Mouse (Mus musculus) hindbrain, postnatal 0 days (tissue): ENCODE measurements around the gene Phykpl. TPM values are rescaled to one million over a fixed set of nuclear protein-coding genes. Genes with fewer than 3 reads are reported as not detected.
A peak's percentile ranks its signal among the peaks of the same experiment; 100 is the strongest.
"Not testable (repeated sequence)": the region's sequence is repeated elsewhere in the genome, so short reads cannot be mapped to it uniquely, and the experiment has no call there.

Experiments used
- ATAC-seq: fragments of 200-750 bp; cut with Nextera tagmentation; 2 replicates; pipeline ENCODE4 v1.8.0; 2017; ENCODE audit warnings: mild to moderate bottlenecking, moderate TSS enrichment, moderate library complexity
- DNase-seq: peaks from one replicate; pipeline ENCODE4 v3.0.0-alpha.2; 2015; ENCODE audit warnings: low spot score
- H3K27ac ChIP-seq: fragments of 300-500 bp; sonication (generic); 2 replicates; pipeline ENCODE4 v1.5.1; 2014; ENCODE audit warnings: mild to moderate bottlenecking
- H3K27me3 ChIP-seq: fragments of 300-500 bp; sonication (generic); 2 replicates; pipeline ENCODE4 v1.6.1; 2014; ENCODE audit warnings: low read length, mixed read lengths; ENCODE audit not compliant: insufficient read depth
- H3K36me3 ChIP-seq: fragments of 300-500 bp; sonication (generic); 2 replicates; pipeline ENCODE4 v1.6.1; 2014; ENCODE audit warnings: low read length, mixed read lengths; ENCODE audit not compliant: insufficient read depth
- H3K4me1 ChIP-seq: fragments of 300-500 bp; sonication (generic); 2 replicates; pipeline ENCODE4 v1.6.1; 2014; ENCODE audit warnings: antibody characterized with exemption, low read length, mixed read lengths; ENCODE audit not compliant: insufficient read depth
- H3K4me2 ChIP-seq: fragments of 300-500 bp; sonication (generic); 2 replicates; pipeline ENCODE4 v1.6.1; 2014; ENCODE audit warnings: low read depth, mild to moderate bottlenecking, low read length, moderate library complexity, mixed read lengths
- H3K4me3 ChIP-seq: fragments of 300-500 bp; sonication (generic); 2 replicates; pipeline ENCODE4 v1.5.1; 2014; ENCODE audit warnings: low read length
- H3K9ac ChIP-seq: fragments of 300-500 bp; sonication (generic); replicated peaks from 2 replicates; pipeline ENCODE4 v1.6.1; 2014; ENCODE audit warnings: mild to moderate bottlenecking, low read length, moderate library complexity, mixed read lengths
- H3K9me3 ChIP-seq: fragments of 300-500 bp; sonication (generic); 2 replicates; pipeline ENCODE4 v1.6.1; 2016; ENCODE audit warnings: low read length, mixed read lengths
- CTCF ChIP-seq: IDR thresholded peaks from 2 replicates; pipeline ENCODE4 v1.5.1; 2016; ENCODE audit warnings: antibody characterized with exemption, control low read depth, low read depth
- WGBS: fragments of 180-500 bp; shearing (Covaris S2); extraction: QIAGEN DNeasy Blood & Tissue Kit; methylation state at CpG from one replicate; pipeline ENCODE4 v1.1.7; 2014; 5-methylcytosine and 5-hydroxymethylcytosine counted together
- polyA plus RNA-seq: library from polyadenylated mRNA; unstranded; fragments of >200 nt; fragmentation: Nextera tagmentation; extraction: Ambion mirVana; gene quantifications from 2 replicates; pipeline ENCODE4 v1.2.1, GENCODE M21; 2015
- total RNA-seq: library from RNA; depleted of rRNA; stranded (reverse); fragments of >200 nt; gene quantifications from 2 replicates; pipeline ENCODE4 v1.2.3, GENCODE M21; 2014

Gene Phykpl
- total and polyA plus RNA-seq, 2 experiments from 2014 or later = 5.3 to 7.9 TPM

- Histone ChIP-seq H3K4me2 (peak overlapping the region; percentile 63), H3K27ac (peak overlapping the region; percentile 54; the same call in 1 of the 2 replicates), H3K9ac (peak overlapping the region; percentile 43; the same call in 1 of the 2 replicates), H3K4me1 (no peaks in the 10 kb centered on the region), H3K9me3 (no peaks in the 10 kb centered on the region), H3K4me3 (peak overlapping the region; percentile 31), H3K27me3 (no peaks in the 10 kb centered on the region; the same call in 1 of the 2 replicates), H3K36me3 (no peaks in the 10 kb centered on the region)
- ATAC-seq (no peak), DNase-seq (no peak)
- 48% methylated on average over 7 of the region's 7 CpGs for WGBS
- no peak for TF ChIP-seq CTCF
Measured at GRCm38 (mm10) chr11:51615129-51615528, 30.6 kb downstream of the Phykpl start.

- no peak for TF ChIP-seq CTCF
- H3K36me3 ChIP-seq = no peaks in the 10 kb centered on the region
- WGBS = 6% methylated on average over 14 of the region's 14 CpGs
- H3K4me1 ChIP-seq = no peaks in the 10 kb centered on the region; the same call in 1 of the 2 replicates
- no peaks in the 10 kb centered on the region for H3K9me3 ChIP-seq
- H3K4me2 ChIP-seq = peak overlapping the region; percentile 63
- peak overlapping the region; percentile 31 for H3K4me3 ChIP-seq
- no peaks in the 10 kb centered on the region; the same call in 1 of the 2 replicates for H3K27me3 ChIP-seq
- ATAC-seq (no peak), DNase-seq (peak; percentile 57)
- H3K27ac ChIP-seq = peak overlapping the region; percentile 54; the same call in 1 of the 2 replicates
- H3K9ac ChIP-seq = peak overlapping the region; percentile 43; the same call in 1 of the 2 replicates
Measured at GRCm38 (mm10) chr11:51615601-51616000, 31.0 kb downstream of the Phykpl start.

- H3K27me3 ChIP-seq, H3K36me3 ChIP-seq, H3K9ac ChIP-seq, H3K9me3 ChIP-seq, H3K4me1 ChIP-seq, ATAC-seq, H3K27ac ChIP-seq, DNase-seq: not testable (repeated sequence)
- H3K4me2 ChIP-seq = peak overlapping the region; percentile 63
- H3K4me3 ChIP-seq = peak overlapping the region; percentile 31; the same call in 1 of the 2 replicates
- WGBS = 95% methylated on average over 7 of the region's 7 CpGs
Measured at GRCm38 (mm10) chr11:51616113-51616512, 31.6 kb downstream of the Phykpl start.

GRCm38 (mm10) chr11:51617693-51618092 is 33.1 kb downstream of the Phykpl start:
- TF ChIP-seq CTCF = peak; percentile 86
- H3K9ac ChIP-seq = no peak overlapping the region
- H3K4me1 ChIP-seq = no peaks in the 10 kb centered on the region; the same call in 1 of the 2 replicates
- H3K4me3 ChIP-seq = no peak overlapping the region
- ATAC-seq = no peak
- no peak overlapping the region for H3K27ac ChIP-seq
- H3K9me3 ChIP-seq = no peaks in the 10 kb centered on the region
- peak; percentile 83 for DNase-seq
- H3K4me2 ChIP-seq = no peak overlapping the region
- no peaks in the 10 kb centered on the region; the same call in 1 of the 2 replicates for H3K27me3 ChIP-seq
- WGBS = 3% methylated on average over 4 of the region's 4 CpGs
- 0 out of 2 replicates have a peak, but pooled peaks cover 7% of the 10 kb centered on the region for H3K36me3 ChIP-seq

GRCm38 (mm10) chr11:51618894-51619408 is 34.4 kb downstream of the Phykpl start:
- DNase-seq = no peak
- no peak for TF ChIP-seq CTCF
- no peaks in the 10 kb centered on the region; the same call in 1 of the 2 replicates for H3K27me3 ChIP-seq
- H3K4me1 ChIP-seq = no peaks in the 10 kb centered on the region; the same call in 1 of the 2 replicates
- 54% methylated on average over 8 of the region's 8 CpGs for WGBS
- peaks cover 20% of the 10 kb centered on the region for H3K36me3 ChIP-seq
- H3K27ac ChIP-seq = no peak overlapping the region
- H3K9me3 ChIP-seq = no peaks in the 10 kb centered on the region
- no peak; the same call in 1 of the 2 replicates for ATAC-seq
- H3K4me3 ChIP-seq = peak overlapping the region; percentile 80
- H3K9ac ChIP-seq = no peak overlapping the region
- H3K4me2 ChIP-seq = peak overlapping the region; percentile 79

DNA sequence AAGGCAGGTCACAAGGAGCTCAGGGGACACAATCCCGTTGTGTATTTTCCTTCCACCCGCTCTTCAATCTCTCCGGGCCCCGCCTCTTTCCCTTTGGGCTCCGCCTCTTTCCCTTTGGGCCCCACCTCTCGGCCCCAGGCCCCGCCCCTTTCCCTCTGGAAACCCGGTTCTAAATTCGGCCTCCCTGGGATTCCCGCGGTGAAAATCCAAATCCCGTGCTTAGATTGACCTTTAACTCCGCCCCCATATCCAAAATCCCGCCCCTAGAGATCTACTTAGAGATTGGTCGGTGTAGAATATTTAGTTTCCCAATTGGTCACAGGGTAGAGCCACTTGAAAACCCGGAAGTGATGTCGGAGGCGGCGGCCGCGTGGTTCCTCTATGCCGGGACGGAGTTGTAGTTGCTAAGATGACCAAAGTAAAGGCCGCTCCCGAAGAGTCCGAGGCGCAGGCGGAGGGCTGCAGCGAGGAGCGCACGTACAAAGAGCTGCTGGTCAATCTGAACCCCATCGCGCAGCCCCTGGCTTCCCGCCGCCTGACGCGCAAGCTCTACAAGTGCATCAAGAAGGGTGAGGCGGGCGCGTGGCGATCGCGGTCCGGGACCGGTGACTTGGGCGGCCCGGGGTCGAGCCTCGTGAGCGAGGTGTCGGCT is 35.0 kb downstream of the Phykpl start, which contains the start of gene Nhp2:
Gene Nhp2, plus strand, starts transcription at position 327 of the 652 bp plus-strand sequence.
- Histone ChIP-seq H3K4me3 (peak within 1 kb of the TSS; percentile 80), H3K4me2 (peak within 1 kb of the TSS; percentile 79), H3K27ac (peak within 1 kb of the TSS; percentile 57; the same call in 1 of the 2 replicates), H3K36me3 (peaks cover 26% of the 10 kb centered on the region), H3K27me3 (no peaks in the 10 kb centered on the region), H3K9me3 (no peaks in the 10 kb centered on the region), H3K4me1 (no peaks in the 10 kb centered on the region; the same call in 1 of the 2 replicates), H3K9ac (peak within 1 kb of the TSS; percentile 61)
- ATAC-seq = peak; percentile 97
- TF ChIP-seq CTCF = no peak
- under 1% methylated on average over 51 of the region's 51 CpGs for WGBS
- DNase-seq = peak; percentile 99
